Mouse (Mus musculus): ENCODE results near the gene Hoxc13. TPM values are rescaled to one million over a fixed set of nuclear protein-coding genes. Genes with fewer than 3 reads are reported as not detected.

Hoxc13 gene
- total and polyA plus RNA-seq, 2 experiments from 2014 or later: 0.16 TPM; not detected in 1

- DNase-seq (ENCODE audit: low spot score) (no peak), ATAC-seq (ENCODE audit: low FRiP score) (no peak)
- Histone ChIP-seq H3K27me3 (ENCODE audit: insufficient read depth, low read length) (peaks cover 83% of the 10 kb centered on the region), H3K9me3 (ENCODE audit: low read length) (no peaks in the 10 kb centered on the region), H3K27ac (ENCODE audit: low read depth, low read length) (no peak overlapping the region), H3K4me2 (ENCODE audit: low read depth, low read length, poor library complexity, severe bottlenecking) (no peak overlapping the region), H3K4me1 (ENCODE audit: insufficient read depth, low read length) (no peaks in the 10 kb centered on the region), H3K4me3 (ENCODE audit: low read depth, low read length) (no peak overlapping the region), H3K9ac (replicated peaks; ENCODE audit: low read length, poor library complexity, severe bottlenecking) (no peak overlapping the region), H3K36me3 (ENCODE audit: insufficient read depth, low read length) (no peaks in the 10 kb centered on the region)
- WGBS: 2% methylated on average over 22 of the region's 22 CpGs
- TF ChIP-seq CTCF (IDR thresholded peaks at IDR 0.05): no peak
Measured at GRCm38 (mm10) chr15:102910496-102911095, 10.3 kb upstream of the Hoxc13 start.

DNA sequence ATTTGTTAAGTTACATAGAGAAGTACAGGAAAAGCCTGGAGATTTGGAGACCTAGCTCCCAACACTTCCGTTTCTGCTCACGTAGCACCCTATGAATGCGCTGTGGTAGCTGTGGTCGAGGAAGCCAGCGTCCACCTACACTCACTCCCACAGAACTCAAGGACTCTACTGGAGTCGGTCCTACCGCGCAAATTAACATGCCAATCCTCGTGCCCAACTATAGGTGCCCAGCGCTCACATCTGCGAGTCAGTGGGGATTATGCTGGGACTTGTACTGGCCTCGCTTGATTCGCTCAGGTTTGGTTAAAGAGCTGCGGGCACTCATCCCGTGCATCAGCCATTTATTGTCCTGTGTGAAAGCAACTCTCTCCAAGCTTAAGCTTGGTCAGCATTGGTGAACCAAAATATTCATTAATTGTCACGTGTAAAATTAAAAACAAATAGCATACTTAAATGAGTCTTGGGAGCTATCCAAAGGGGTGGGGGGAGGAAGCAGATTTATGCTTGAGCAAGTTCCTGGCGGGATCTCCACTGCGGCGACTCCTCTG is 7.8 kb upstream of the Hoxc13 start:
- Histone ChIP-seq H3K4me2 (ENCODE audit: low read depth, low read length, poor library complexity, severe bottlenecking) (no peak overlapping the region), H3K27me3 (ENCODE audit: insufficient read depth, low read length) (peaks cover 86% of the 10 kb centered on the region), H3K4me1 (ENCODE audit: insufficient read depth, low read length) (no peaks in the 10 kb centered on the region), H3K9ac (replicated peaks; ENCODE audit: low read length, poor library complexity, severe bottlenecking) (no peak overlapping the region), H3K9me3 (ENCODE audit: low read length) (no peaks in the 10 kb centered on the region), H3K36me3 (ENCODE audit: insufficient read depth, low read length) (no peaks in the 10 kb centered on the region), H3K27ac (ENCODE audit: low read depth, low read length) (no peak overlapping the region), H3K4me3 (ENCODE audit: low read depth, low read length) (no peak overlapping the region)
- under 1% methylated on average over 19 of the region's 19 CpGs for WGBS
- DNase-seq (ENCODE audit: low spot score) (no peak), ATAC-seq (ENCODE audit: low FRiP score) (no peak)
- no peak for TF ChIP-seq CTCF (IDR thresholded peaks at IDR 0.05)

GRCm38 (mm10) chr15:102917972-102918572 is 2.8 kb upstream of the Hoxc13 start:
- no peak overlapping the region for H3K4me2 ChIP-seq (ENCODE audit: low read depth, low read length, poor library complexity, severe bottlenecking)
- H3K9me3 ChIP-seq (ENCODE audit: low read length): no peaks in the 10 kb centered on the region
- no peaks in the 10 kb centered on the region for H3K4me1 ChIP-seq (ENCODE audit: insufficient read depth, low read length)
- WGBS: 1% methylated on average over 20 of the region's 20 CpGs
- H3K36me3 ChIP-seq (ENCODE audit: insufficient read depth, low read length): no peaks in the 10 kb centered on the region
- no peak for ATAC-seq (ENCODE audit: low FRiP score)
- DNase-seq (ENCODE audit: low spot score): no peak
- no peak overlapping the region for H3K9ac ChIP-seq (replicated peaks; ENCODE audit: low read length, poor library complexity, severe bottlenecking)
- peaks cover 93% of the 10 kb centered on the region for H3K27me3 ChIP-seq (ENCODE audit: insufficient read depth, low read length)
- no peak overlapping the region for H3K4me3 ChIP-seq (ENCODE audit: low read depth, low read length)
- no peak overlapping the region for H3K27ac ChIP-seq (ENCODE audit: low read depth, low read length)
- no peak for TF ChIP-seq CTCF (IDR thresholded peaks at IDR 0.05)

- DNase-seq (ENCODE audit: low spot score) (no peak), ATAC-seq (ENCODE audit: low FRiP score) (no peak)
- Histone ChIP-seq H3K27me3 (ENCODE audit: insufficient read depth, low read length) (peaks cover 93% of the 10 kb centered on the region), H3K9me3 (ENCODE audit: low read length) (no peaks in the 10 kb centered on the region), H3K27ac (ENCODE audit: low read depth, low read length) (no peak overlapping the region), H3K36me3 (ENCODE audit: insufficient read depth, low read length) (no peaks in the 10 kb centered on the region), H3K4me2 (ENCODE audit: low read depth, low read length, poor library complexity, severe bottlenecking) (no peak overlapping the region), H3K4me1 (ENCODE audit: insufficient read depth, low read length) (no peaks in the 10 kb centered on the region), H3K9ac (replicated peaks; ENCODE audit: low read length, poor library complexity, severe bottlenecking) (no peak overlapping the region), H3K4me3 (ENCODE audit: low read depth, low read length) (no peak overlapping the region)
- TF ChIP-seq CTCF (IDR thresholded peaks at IDR 0.05): no peak
- 3% methylated on average over 7 of the region's 7 CpGs for WGBS
Measured at GRCm38 (mm10) chr15:102918611-102919265, 2.2 kb upstream of the Hoxc13 start.

DNA sequence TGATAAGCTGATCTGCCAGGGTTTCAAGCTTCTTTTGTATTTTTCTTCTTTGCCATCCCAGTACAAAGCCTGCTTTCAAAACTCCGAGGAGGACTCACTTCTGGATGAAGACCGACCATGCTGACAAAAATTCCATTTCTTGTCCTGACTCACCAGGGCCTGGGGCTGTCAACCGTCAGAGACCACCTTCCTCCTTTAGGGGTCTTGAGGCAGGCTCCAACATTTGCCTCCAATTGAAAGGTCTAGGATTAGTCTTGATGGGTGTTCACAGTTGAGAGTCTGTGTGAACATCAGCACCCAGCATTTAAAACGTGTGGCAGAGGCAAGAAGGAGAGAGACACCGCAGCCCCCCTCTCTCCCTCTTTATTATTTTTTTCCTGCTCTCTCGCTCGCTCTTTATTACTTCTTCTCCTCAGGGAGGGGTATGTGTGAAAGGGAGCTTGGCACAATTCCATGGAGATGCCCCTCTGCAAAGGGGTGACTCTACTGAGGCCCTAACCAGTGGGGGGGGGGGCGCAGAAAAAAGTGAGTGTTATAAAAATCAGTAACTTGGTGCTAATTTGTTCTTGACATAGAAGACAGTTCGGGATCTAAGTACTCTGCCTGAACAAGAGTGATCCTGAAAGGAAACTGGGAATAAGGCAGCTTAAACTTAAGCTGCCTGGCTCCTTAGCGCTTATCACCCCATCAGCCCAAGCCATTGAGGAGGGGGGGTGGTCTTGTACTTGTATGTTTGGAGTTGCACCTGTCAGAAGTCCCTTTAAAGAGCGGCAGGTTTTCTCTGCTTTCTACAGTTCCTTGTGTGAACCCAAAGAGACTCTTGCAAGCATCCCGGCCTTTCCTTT is 1.3 kb upstream of the Hoxc13 start:
- H3K4me1 ChIP-seq (ENCODE audit: insufficient read depth, low read length): no peaks in the 10 kb centered on the region
- no peak overlapping the region for H3K9ac ChIP-seq (replicated peaks; ENCODE audit: low read length, poor library complexity, severe bottlenecking)
- H3K36me3 ChIP-seq (ENCODE audit: insufficient read depth, low read length): no peaks in the 10 kb centered on the region
- ATAC-seq (ENCODE audit: low FRiP score) (no peak), DNase-seq (ENCODE audit: low spot score) (no peak)
- no peak overlapping the region for H3K4me3 ChIP-seq (ENCODE audit: low read depth, low read length)
- 7% methylated on average over 12 of the region's 12 CpGs for WGBS
- peaks cover 93% of the 10 kb centered on the region for H3K27me3 ChIP-seq (ENCODE audit: insufficient read depth, low read length)
- no peak overlapping the region for H3K27ac ChIP-seq (ENCODE audit: low read depth, low read length)
- H3K9me3 ChIP-seq (ENCODE audit: low read length): no peaks in the 10 kb centered on the region
- no peak for TF ChIP-seq CTCF (IDR thresholded peaks at IDR 0.05)
- H3K4me2 ChIP-seq (ENCODE audit: low read depth, low read length, poor library complexity, severe bottlenecking): no peak overlapping the region
